Mouse (Mus musculus): Measurements from ENCODE around the gene Acpp.

The Acpp gene

GRCm38 (mm10) chr9:104251111-104251510, 86.4 kb downstream of the Acpp start:
- DNase-seq: peak; percentile 70 to 77

- DNase-seq: no peak
These were observed 90.1 kb downstream of the Acpp start for GRCm38 (mm10) chr9:104247307-104247987.

- DNase-seq: no peak
These were observed 93.6 kb downstream of the Acpp start for GRCm38 (mm10) chr9:104243799-104244466.

- no peak for DNase-seq
These were observed 97.4 kb downstream of the Acpp start for GRCm38 (mm10) chr9:104240146-104240545.

GRCm38 (mm10) chr9:104239076-104239475, 98.5 kb downstream of the Acpp start:
- no peak for DNase-seq

All from kidney, adult 8-10 months (tissue).